Mouse (Mus musculus) CH12.LX (cell line): ENCODE measurements around the gene Bmf. TPM values are rescaled to one million over a fixed set of nuclear protein-coding genes. Genes with fewer than 3 reads are reported as not detected.
A peak's percentile ranks its signal among the peaks of the same experiment; 100 is the strongest.

Experiments
- DNase-seq: peaks from one replicate; pipeline ENCODE4 v3.0.0-alpha.2; 2013; ENCODE audit errors: extremely low read depth
- H3K27ac ChIP-seq: 2 replicates; pipeline ENCODE4 v1.5.1; 2012; ENCODE audit warnings: low read depth, mild to moderate bottlenecking, control low read depth, moderate library complexity; ENCODE audit not compliant: insufficient read depth
- H3K27me3 ChIP-seq: replicated peaks from 2 replicates; pipeline ENCODE3; 2012; ENCODE audit warnings: inconsistent platforms
- H3K36me3 ChIP-seq, 2 experiments: replicated peaks in 1 of 2; 2 replicates each; pipeline versions ENCODE3 to v1.6.1; 2012; ENCODE audit warnings: inconsistent platforms in 1 of 2, low read length in 1 of 2, mild to moderate bottlenecking in 1 of 2, mixed read lengths in 1 of 2, moderate library complexity in 1 of 2; ENCODE audit not compliant: control insufficient read depth in 1 of 2, insufficient read depth in 1 of 2
- H3K4me1 ChIP-seq, 2 experiments: 2 replicates each; pipeline ENCODE4 v1.6.1; 2012; ENCODE audit warnings: inconsistent platforms in 1 of 2, moderate library complexity in 1 of 2; ENCODE audit not compliant: insufficient read depth in 2 of 2, control insufficient read depth in 1 of 2
- H3K4me2 ChIP-seq: 2 replicates; pipeline ENCODE4 v1.6.1; 2012; ENCODE audit warnings: low read depth, mild to moderate bottlenecking, control low read depth; ENCODE audit not compliant: poor library complexity, insufficient read depth, severe bottlenecking
- H3K4me3 ChIP-seq, 3 experiments: fragments of 150-350 bp in 1 of 3; sonication (generic) in 1 of 3; replicated peaks in 1 of 3; 2 replicates each; pipeline versions ENCODE3 to v1.5.1; 2011 to 2012; ENCODE audit warnings: low read depth in 2 of 3, low read length in 2 of 3, mild to moderate bottlenecking in 2 of 3, moderate library complexity in 2 of 3, control low read depth in 1 of 3, improper control_type of control experiment in 1 of 3, inconsistent platforms in 1 of 3, mixed read lengths in 1 of 3; ENCODE audit not compliant: poor library complexity in 1 of 3
- H3K79me2 ChIP-seq: replicated peaks from 2 replicates; pipeline ENCODE4 v1.6.1; 2012; ENCODE audit warnings: mild to moderate bottlenecking, moderate library complexity; ENCODE audit not compliant: control insufficient read depth, poor library complexity, insufficient read depth, severe bottlenecking; ENCODE audit errors: extremely low read depth
- H3K9ac ChIP-seq: 2 replicates; pipeline ENCODE4 v1.6.1; 2012; ENCODE audit warnings: low read depth, mild to moderate bottlenecking, control low read depth, moderate library complexity; ENCODE audit not compliant: insufficient read depth
- H3K9me3 ChIP-seq: replicated peaks from 2 replicates; pipeline ENCODE3; 2012; ENCODE audit warnings: low read length, inconsistent platforms, mixed read lengths
- BHLHE40 ChIP-seq: IDR thresholded peaks from 2 replicates; pipeline ENCODE4 v1.6.1; 2011; ENCODE audit warnings: mild to moderate bottlenecking, low read depth, low read length, improper control_type of control experiment
- CHD1 ChIP-seq: IDR thresholded peaks from 2 replicates; pipeline ENCODE4 v1.6.1; 2012; ENCODE audit warnings: low read depth, low read length, improper control_type of control experiment, inconsistent platforms
- CHD2 ChIP-seq: IDR thresholded peaks from 2 replicates; pipeline ENCODE4 v1.6.1; 2011; ENCODE audit warnings: low read length, improper control_type of control experiment
- CTCF ChIP-seq, 2 experiments: IDR thresholded peaks in 1 of 2; conservative IDR thresholded peaks in 1 of 2; 2 replicates each; pipeline ENCODE4 v1.5.1; 2011 to 2012; ENCODE audit warnings: low read depth in 2 of 2, low read length in 2 of 2, improper control_type of control experiment in 1 of 2, inconsistent platforms in 1 of 2, mild to moderate bottlenecking in 1 of 2, moderate library complexity in 1 of 2
- E2F4 ChIP-seq: IDR thresholded peaks from 2 replicates; pipeline ENCODE4 v1.6.1; 2011; ENCODE audit warnings: low read depth, low read length, improper control_type of control experiment; ENCODE audit not compliant: insufficient replicate concordance
- ELF1 ChIP-seq: IDR thresholded peaks from 2 replicates; pipeline ENCODE4 v1.6.1; 2014; ENCODE audit warnings: low read depth, mild to moderate bottlenecking, inconsistent platforms, low read length, improper control_type of control experiment
- EP300 ChIP-seq: IDR thresholded peaks from 2 replicates; pipeline ENCODE4 v1.6.1; 2011; ENCODE audit warnings: low read length, improper control_type of control experiment
- ETS1 ChIP-seq: conservative IDR thresholded peaks from 2 replicates; pipeline ENCODE4 v1.6.1; 2012; ENCODE audit warnings: low read depth, mild to moderate bottlenecking, inconsistent platforms, low read length, improper control_type of control experiment, moderate library complexity
- GABPA ChIP-seq: IDR thresholded peaks from 2 replicates; pipeline ENCODE4 v1.6.1; 2012; ENCODE audit warnings: low read depth, low read length, improper control_type of control experiment, inconsistent platforms; ENCODE audit not compliant: insufficient replicate concordance
- HCFC1 ChIP-seq: IDR thresholded peaks from 2 replicates; pipeline ENCODE4 v1.6.1; 2012; ENCODE audit warnings: low read depth, mild to moderate bottlenecking, inconsistent platforms, low read length, improper control_type of control experiment
- IRF4 ChIP-seq: IDR thresholded peaks from 2 replicates; pipeline ENCODE4 v1.6.1; 2014; ENCODE audit warnings: low read depth, mild to moderate bottlenecking, inconsistent platforms, low read length, improper control_type of control experiment
- JUN ChIP-seq: IDR thresholded peaks from 2 replicates; pipeline ENCODE4 v1.6.1; 2011; ENCODE audit warnings: low read depth, mild to moderate bottlenecking, low read length, improper control_type of control experiment, moderate library complexity; ENCODE audit not compliant: insufficient read depth
- JUND ChIP-seq: conservative IDR thresholded peaks from 2 replicates; pipeline ENCODE4 v1.6.1; 2011; ENCODE audit warnings: low read depth, low read length, improper control_type of control experiment
- KAT2A ChIP-seq: IDR thresholded peaks from 2 replicates; pipeline ENCODE4 v1.6.1; 2012; ENCODE audit warnings: low read length, improper control_type of control experiment, inconsistent platforms; ENCODE audit not compliant: insufficient replicate concordance
- MAFK ChIP-seq: IDR thresholded peaks from 2 replicates; pipeline ENCODE4 v1.6.1; 2011; ENCODE audit warnings: low read length, improper control_type of control experiment; ENCODE audit not compliant: insufficient replicate concordance
- MAX ChIP-seq: IDR thresholded peaks from 2 replicates; pipeline ENCODE4 v1.6.1; 2011; ENCODE audit warnings: low read length, improper control_type of control experiment
- MAZ ChIP-seq: IDR thresholded peaks from 2 replicates; pipeline ENCODE4 v1.6.1; 2012; ENCODE audit warnings: low read depth, mild to moderate bottlenecking, inconsistent platforms, low read length, improper control_type of control experiment, moderate library complexity
- MEF2A ChIP-seq: IDR thresholded peaks from 2 replicates; pipeline ENCODE4 v1.6.1; 2014; ENCODE audit warnings: low read depth, mild to moderate bottlenecking, inconsistent platforms, low read length, improper control_type of control experiment, borderline replicate concordance
- MXI1 ChIP-seq: IDR thresholded peaks from 2 replicates; pipeline ENCODE4 v1.6.1; 2011; ENCODE audit warnings: mild to moderate bottlenecking, low read depth, low read length, improper control_type of control experiment
- MYC ChIP-seq: IDR thresholded peaks from 2 replicates; pipeline ENCODE4 v1.6.1; 2011; ENCODE audit warnings: low read depth, mild to moderate bottlenecking, improper control_type of control experiment, low read length
- NELFE ChIP-seq: IDR thresholded peaks from 2 replicates; pipeline ENCODE4 v1.6.1; 2011; ENCODE audit warnings: low read depth, low read length, improper control_type of control experiment
- NRF1 ChIP-seq: IDR thresholded peaks from 2 replicates; pipeline ENCODE4 v1.6.1; 2014; ENCODE audit warnings: low read depth, mild to moderate bottlenecking, inconsistent platforms, low read length, improper control_type of control experiment, moderate library complexity
- PAX5 ChIP-seq: IDR thresholded peaks from 2 replicates; pipeline ENCODE4 v1.6.1; 2012; ENCODE audit warnings: low read length, inconsistent platforms, mixed read lengths
- POLR2A ChIP-seq: IDR thresholded peaks from 2 replicates; pipeline ENCODE4 v1.6.1; 2011; ENCODE audit warnings: low read depth, mild to moderate bottlenecking, improper control_type of control experiment, low read length
- POLR2AphosphoS2 ChIP-seq: IDR thresholded peaks from 2 replicates; pipeline ENCODE4 v1.6.1; 2011; ENCODE audit warnings: low read depth, low read length, improper control_type of control experiment
- RAD21 ChIP-seq: IDR thresholded peaks from 2 replicates; pipeline ENCODE4 v1.6.1; 2011; ENCODE audit warnings: low read depth, mild to moderate bottlenecking, low read length, improper control_type of control experiment, moderate library complexity
- RCOR1 ChIP-seq: conservative IDR thresholded peaks from 2 replicates; pipeline ENCODE4 v1.6.1; 2012; ENCODE audit warnings: low read depth, mild to moderate bottlenecking, inconsistent platforms, low read length, improper control_type of control experiment
- SIN3A ChIP-seq: IDR thresholded peaks from 2 replicates; pipeline ENCODE4 v1.6.1; 2012; ENCODE audit warnings: low read length, improper control_type of control experiment, inconsistent platforms
- SMC3 ChIP-seq: IDR thresholded peaks from 2 replicates; pipeline ENCODE4 v1.6.1; 2011; ENCODE audit warnings: low read depth, low read length, improper control_type of control experiment
- TBP ChIP-seq: conservative IDR thresholded peaks from 2 replicates; pipeline ENCODE4 v1.6.1; 2011; ENCODE audit warnings: low read depth, low read length, improper control_type of control experiment
- TCF12 ChIP-seq: IDR thresholded peaks from 2 replicates; pipeline ENCODE4 v1.6.1; 2014; ENCODE audit warnings: low read depth, mild to moderate bottlenecking, inconsistent platforms, low read length, improper control_type of control experiment
- UBTF ChIP-seq: IDR thresholded peaks from 2 replicates; pipeline ENCODE4 v1.6.1; 2012; ENCODE audit warnings: low read depth, mild to moderate bottlenecking, inconsistent platforms, low read length, improper control_type of control experiment, moderate library complexity
- USF1 ChIP-seq: IDR thresholded peaks from 2 replicates; pipeline ENCODE4 v1.6.1; 2014; ENCODE audit warnings: low read depth, mild to moderate bottlenecking, inconsistent platforms, low read length, improper control_type of control experiment
- USF2 ChIP-seq: conservative IDR thresholded peaks from 2 replicates; pipeline ENCODE4 v1.6.1; 2011; ENCODE audit warnings: low read depth, low read length, improper control_type of control experiment
- ZC3H11A ChIP-seq: IDR thresholded peaks from 2 replicates; pipeline ENCODE4 v1.6.1; 2012; ENCODE audit warnings: low read depth, mild to moderate bottlenecking, inconsistent platforms, low read length, improper control_type of control experiment
- ZKSCAN1 ChIP-seq: IDR thresholded peaks from 2 replicates; pipeline ENCODE4 v1.6.1; 2012; ENCODE audit warnings: low read depth, inconsistent platforms, low read length, improper control_type of control experiment, borderline replicate concordance
- ZMIZ1 ChIP-seq: IDR thresholded peaks from 2 replicates; pipeline ENCODE4 v1.6.1; 2012; ENCODE audit warnings: low read depth, mild to moderate bottlenecking, inconsistent platforms, low read length, improper control_type of control experiment
- ZNF384 ChIP-seq: IDR thresholded peaks from 2 replicates; pipeline ENCODE4 v1.6.1; 2012; ENCODE audit warnings: low read depth, low read length, improper control_type of control experiment, inconsistent platforms
- dilution Hi-C: fragments of 300-500 bp; cut with MboI; formaldehyde crosslinking; loops from 2 replicates; pipeline ENCODE4 v1.14.3; 2020; ENCODE audit warnings: low sequenced_read_pairs; ENCODE audit not compliant: extremely low pct_unique_long_range_greater_than_20kb, extremely low pct_ligation_motif_present
- in situ Hi-C: fragments of 300-500 bp; cut with MboI; formaldehyde crosslinking; loops from 3 replicates; pipeline ENCODE4 v1.14.3; 2019; ENCODE audit warnings: low sequenced_read_pairs, low pct_ligation_motif_present, low pct_unique_long_range_greater_than_20kb, mixed read lengths
- polyA plus RNA-seq: library from polyadenylated mRNA; unstranded; fragments of >175 nt; gene quantifications from 2 replicates; pipeline ENCODE4 v1.2.1, GENCODE M21; 2012; ENCODE audit warnings: low read depth; ENCODE audit not compliant: insufficient read length
- total RNA-seq, 2 experiments: library from RNA; depleted of rRNA; stranded (reverse); fragments of 300-350 nt in 1 of 2; fragments of >200 nt in 1 of 2; gene quantifications; 2 replicates each; pipeline ENCODE4 v1.2.3; 2012 to 2014

Gene Bmf
- total and polyA plus RNA-seq, 3 experiments = 1.4 to 5.6 (median 2.6) TPM

- TF ChIP-seq CHD1 (no peak), GABPA (no peak), MEF2A (no peak), PAX5 (no peak), POLR2AphosphoS2 (no peak), E2F4 (no peak), UBTF (no peak), RCOR1 (no peak), USF2 (no peak), CHD2 (0 out of 2 replicates have a peak, but pooled peaks have one; percentile 64), USF1 (no peak), SIN3A (no peak), ELF1 (peak; percentile 67), MXI1 (peak; percentile 42), TBP (no peak), ZC3H11A (no peak), NRF1 (no peak), SMC3 (no peak), MAX (no peak; the same call in 1 of the 2 replicates), POLR2A (peak; percentile 20; the same call in 1 of the 2 replicates), EP300 (peak; percentile 46), ETS1 (peak; percentile 53), MAZ (peak; percentile 63), ZNF384 (no peak), CTCF (conservative IDR thresholded peaks at IDR 0.05 in 1 of 2, IDR thresholded peaks at IDR 0.05 in 1 of 2; ENCODE audit: low read depth in 2 of 2, low read length in 2 of 2) (no peak), JUND (no peak), NELFE (no peak), ZKSCAN1 (no peak), JUN (no peak), MAFK (0 out of 2 replicates have a peak, but pooled peaks have one; percentile 11), MYC (no peak), TCF12 (peak; percentile 67), BHLHE40 (no peak), IRF4 (peak; percentile 61), KAT2A (0 out of 2 replicates have a peak, but pooled peaks have one; percentile 6), HCFC1 (no peak), RAD21 (no peak; the same call in 1 of the 2 replicates), ZMIZ1 (no peak)
- in situ Hi-C loops (loop anchor here (25.0 kb wide), 2 partner anchors 246 to 396 kb away; partner anchors contain the start of genes Inafm2 and Plcb2), dilution Hi-C loops (no loop called here)
- H3K4me2 ChIP-seq = peak overlapping the region; percentile 39
- no peak overlapping the region for H3K4me3 ChIP-seq
- H3K79me2 ChIP-seq = no peaks in the 10 kb centered on the region
- H3K27me3 ChIP-seq = peaks cover 2% of the 10 kb centered on the region
- H3K36me3 ChIP-seq = no peaks in the 10 kb centered on the region
- peaks cover 11% of the 10 kb centered on the region for H3K9me3 ChIP-seq
- peak overlapping the region; percentile 53 for H3K27ac ChIP-seq
- DNase-seq = peak; percentile 60
- peaks cover 24 to 53% of the 10 kb centered on the region in 2 experiments for H3K4me1 ChIP-seq
- peak overlapping the region; percentile 16; the same call in 1 of the 2 replicates for H3K9ac ChIP-seq
Measured at GRCm38 (mm10) chr2:118491281-118491731, 58.2 kb downstream of the Bmf start.
